Mouse (Mus musculus): Measurements from ENCODE around the gene Brpf1. TPM values are rescaled to one million over a fixed set of nuclear protein-coding genes. Genes with fewer than 3 reads are reported as not detected.
"Not testable (repeated sequence)": the region's sequence is repeated elsewhere in the genome, so short reads cannot be mapped to it uniquely, and the experiment has no call there.

Brpf1 gene
- total RNA-seq, 2 experiments from 2014 or later: 12.7 to 15.8 TPM

DNA sequence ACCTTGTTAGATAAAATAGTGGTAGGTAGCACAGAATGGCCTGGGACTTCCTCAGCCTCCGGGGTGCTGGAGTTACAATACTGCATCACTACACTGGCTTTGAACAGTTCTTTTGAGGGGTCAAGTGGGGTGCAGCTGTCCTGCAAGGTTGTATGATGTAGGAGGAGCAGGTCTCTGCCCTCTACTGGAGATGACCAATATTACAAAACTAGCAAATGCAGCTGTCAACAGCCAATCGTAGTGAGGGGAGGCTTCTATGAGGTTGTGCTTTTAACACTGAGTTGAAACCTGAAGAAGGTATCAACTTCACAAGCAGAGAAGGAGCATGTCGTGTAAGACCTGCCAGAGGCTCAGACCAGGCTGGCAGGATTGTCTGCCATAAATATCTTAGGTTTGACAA, 4.7 kb upstream of the Brpf1 start:
- intact Hi-C loops (cut with DNase I): loop anchor here (5.0 to 10.0 kb wide), 5 partner anchors 65 to 605 kb away; partner anchors contain the start of genes Mtmr14, Rad18 and Setd5
- DNase-seq (ENCODE audit: low spot score): no peak

DNA sequence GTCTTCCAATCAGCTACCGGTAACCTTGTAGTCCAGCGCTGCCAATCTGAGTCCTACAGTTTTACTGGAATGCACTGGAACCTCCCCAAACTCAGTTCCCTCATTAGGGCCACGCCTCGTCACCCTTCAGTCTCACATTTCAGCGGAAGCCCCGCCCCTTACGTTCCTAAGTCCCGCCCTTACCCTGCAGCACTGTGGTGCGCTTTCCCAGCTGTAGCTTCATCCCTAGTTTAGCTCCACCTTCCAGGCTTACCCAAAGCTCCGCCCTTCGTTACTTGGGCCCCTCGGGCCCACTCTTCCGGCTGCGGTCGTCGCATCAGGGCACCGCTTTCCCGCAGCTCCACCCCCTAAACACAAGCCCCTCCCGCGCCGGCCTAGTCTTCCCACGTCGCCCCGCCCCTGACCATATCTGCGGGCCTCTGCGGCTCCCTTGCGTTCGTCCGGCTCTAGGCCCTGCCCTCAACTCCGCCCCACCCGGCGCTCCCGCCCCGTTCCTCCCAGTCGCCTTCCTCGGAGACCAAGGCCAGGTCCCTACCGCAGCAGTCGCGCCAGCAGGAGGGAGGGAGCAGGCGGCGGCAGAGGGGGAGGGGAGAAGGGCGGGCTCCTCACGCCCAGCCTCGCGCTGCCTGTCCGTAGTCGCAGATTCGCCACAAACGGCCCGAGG, 483 bp upstream of the Brpf1 start:
- intact Hi-C loops (cut with DNase I): loop anchor here (5.0 to 10.0 kb wide), 2 partner anchors 232 to 259 kb away; partner anchors contain the start of genes Setd5 and Thumpd3
- DNase-seq (ENCODE audit: low spot score): peak; percentile 100

DNA sequence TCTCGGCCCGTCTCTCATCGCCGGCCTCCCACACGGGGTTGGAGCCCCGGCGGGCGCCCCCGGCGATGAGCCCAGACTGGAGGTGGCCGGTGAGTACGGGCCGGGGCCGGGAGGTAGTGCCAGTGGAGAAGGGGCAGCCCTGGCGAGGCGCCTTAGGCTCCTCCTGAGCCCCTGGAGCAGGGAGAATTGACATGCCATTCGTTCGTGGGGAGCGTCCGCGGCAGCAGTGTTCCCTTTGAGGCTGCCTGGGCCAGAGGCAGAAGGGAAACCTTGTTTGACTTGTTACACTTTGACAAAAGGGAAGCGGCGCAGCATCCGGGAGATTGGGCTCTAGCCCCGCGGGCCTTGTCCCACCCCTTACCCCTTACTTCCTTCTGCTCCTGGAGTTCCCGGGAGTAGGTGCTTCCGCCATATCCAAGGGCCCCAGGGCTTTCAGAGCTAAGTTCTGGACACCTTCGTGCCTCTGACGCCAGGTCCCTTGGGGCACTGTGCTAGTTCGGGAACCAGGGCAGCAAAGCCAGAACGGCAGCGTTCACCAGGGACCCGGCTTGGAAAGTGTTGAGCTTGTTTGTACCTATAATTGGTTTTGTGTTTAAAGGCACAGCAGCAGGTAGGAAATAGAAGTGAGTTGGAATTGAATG, 664 bp downstream of the Brpf1 start:
- intact Hi-C loops (cut with DNase I): loop anchor here (1.0 to 10.0 kb wide), 3 partner anchors 17 to 260 kb away; partner anchors contain the start of genes Setd5 and Thumpd3
- peak; percentile 27 for DNase-seq (ENCODE audit: low spot score)

DNA sequence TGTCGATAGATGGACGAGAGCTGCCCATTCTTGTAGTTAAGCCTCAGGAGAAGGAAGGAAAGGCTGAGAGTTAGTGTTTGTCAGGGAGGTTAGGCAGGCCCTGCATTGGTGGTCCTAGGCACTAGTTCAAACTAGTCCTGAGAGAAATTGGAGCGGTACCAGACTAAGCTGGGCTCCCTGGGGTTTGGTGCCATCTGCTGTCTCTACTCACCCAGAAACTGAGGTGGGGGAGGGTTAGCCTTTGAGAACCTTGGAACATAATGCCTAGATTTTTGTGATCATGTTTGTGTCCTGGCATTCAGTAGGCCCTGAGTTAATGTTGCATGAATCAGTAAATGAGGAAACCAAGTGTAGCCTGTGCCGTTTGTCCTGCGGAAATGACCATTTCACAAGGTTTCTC, 1.2 kb downstream of the Brpf1 start:
- no peak for DNase-seq (ENCODE audit: low spot score)
- intact Hi-C loops (cut with DNase I): loop anchor here (5.0 to 10.0 kb wide), 2 partner anchors 233 to 261 kb away; partner anchors contain the start of genes Setd5 and Thumpd3

DNA sequence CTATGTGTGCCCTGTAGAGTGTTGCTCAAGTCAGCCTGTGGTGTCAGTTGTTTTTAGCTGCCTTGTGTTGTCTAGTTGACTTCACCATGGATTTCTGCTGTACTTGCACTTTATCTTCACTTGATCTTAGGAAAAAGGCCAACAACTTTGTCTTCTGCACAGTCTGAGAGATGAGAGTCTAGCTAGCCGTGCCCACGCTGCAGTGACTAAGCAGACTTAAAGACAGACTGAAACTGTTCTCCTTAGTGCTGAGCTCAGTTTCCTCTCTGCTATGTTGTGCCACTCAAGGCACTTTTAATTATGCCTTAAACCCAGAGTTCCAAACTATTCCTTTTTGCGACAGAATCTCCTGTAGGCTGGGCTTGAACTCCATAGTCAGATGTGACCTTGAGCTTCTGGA, 9.0 kb downstream of the Brpf1 start:
- no peak for DNase-seq (ENCODE audit: low spot score)
- intact Hi-C loops (cut with DNase I): no loop called here

DNA sequence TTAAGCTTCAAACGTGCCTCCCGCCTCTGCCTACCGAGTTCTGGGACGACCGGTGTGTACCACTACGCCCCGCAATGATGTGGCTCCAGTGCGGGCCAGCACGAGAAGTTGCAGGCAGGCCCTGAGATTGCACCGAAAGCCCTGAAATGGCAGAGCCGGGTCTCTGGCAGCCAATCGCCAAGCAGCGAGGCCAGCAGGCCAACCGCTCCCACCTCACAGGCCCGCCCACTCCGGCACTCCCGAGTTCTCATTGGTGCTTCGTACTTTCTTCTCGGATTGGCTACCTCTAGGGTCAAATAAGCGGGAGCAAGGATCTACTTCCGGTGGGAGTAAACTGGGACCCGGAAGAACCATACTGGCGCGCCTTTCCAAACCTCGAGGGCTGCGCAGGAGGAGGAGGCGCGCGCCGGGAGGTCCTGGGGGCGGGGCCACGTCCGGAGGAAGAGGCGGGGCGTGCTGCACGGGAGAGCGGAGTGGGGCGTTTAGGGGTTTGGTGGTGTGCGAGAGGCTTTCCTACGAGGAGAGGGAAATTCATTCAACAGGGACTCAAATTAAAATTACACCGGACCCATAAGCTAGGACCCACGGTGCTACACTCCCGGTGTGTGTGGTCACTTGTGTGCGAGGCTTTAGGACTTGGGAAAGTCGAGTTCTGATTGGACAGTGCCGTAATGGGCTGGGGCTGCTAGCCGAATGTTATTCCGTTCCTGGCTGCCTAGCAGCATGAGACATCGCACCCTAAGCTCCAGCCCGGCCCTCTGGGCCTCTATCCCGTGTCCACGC, 19.8 kb downstream of the Brpf1 start, which contains the start of gene Ogg1:
TSS of gene Ogg1 (plus strand) at position 440 of the 783 bp plus-strand sequence.
- intact Hi-C loops (cut with DNase I): no loop called here
- DNase-seq (ENCODE audit: low spot score): peak; percentile 99

DNA sequence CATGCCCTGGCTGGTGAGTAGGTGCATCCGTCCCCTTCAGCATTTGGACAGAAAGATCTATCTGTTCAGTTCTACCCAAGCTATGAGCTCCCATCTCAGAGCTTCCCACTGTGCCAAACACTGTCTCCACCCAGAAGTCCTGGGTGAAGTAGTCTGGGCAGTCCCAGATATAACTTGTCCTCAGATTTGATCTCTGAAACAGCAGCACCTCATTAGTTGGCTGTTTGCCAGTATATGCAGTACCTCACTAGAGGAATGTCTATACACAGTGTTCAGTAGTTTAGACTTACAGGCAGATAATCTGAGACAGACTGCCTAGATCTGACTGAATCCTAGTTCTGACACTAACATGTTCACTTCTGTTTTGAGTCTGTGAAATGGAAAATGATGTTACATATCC, 22.5 kb downstream of the Brpf1 start:
- no peak for DNase-seq (ENCODE audit: low spot score)
- intact Hi-C loops (cut with DNase I): no loop called here

DNA sequence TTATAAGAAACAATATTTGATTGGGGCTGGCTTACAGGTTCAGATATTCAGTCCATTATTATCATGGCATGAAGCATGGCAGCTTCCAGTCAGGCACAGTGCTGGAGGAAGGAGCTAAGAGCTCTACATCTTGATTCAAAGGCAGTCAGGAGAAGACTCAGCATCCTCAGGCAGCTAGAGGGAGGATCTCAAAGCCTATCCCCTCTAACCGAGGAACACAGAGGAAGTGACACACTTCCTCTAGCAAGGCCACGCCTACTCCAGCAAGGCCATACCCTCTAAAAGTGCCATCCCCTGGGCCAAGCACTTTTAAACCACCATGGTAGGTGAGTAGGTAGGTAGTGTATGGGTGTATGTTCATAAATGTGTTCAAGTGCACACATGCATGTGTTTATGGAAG, 23.6 kb downstream of the Brpf1 start:
- intact Hi-C loops (cut with DNase I): loop anchor here (2.0 to 5.0 kb wide), 2 partner anchors 44 to 142 kb away; partner anchors contain the start of gene Il17rc
- no peak for DNase-seq (ENCODE audit: low spot score)

DNA sequence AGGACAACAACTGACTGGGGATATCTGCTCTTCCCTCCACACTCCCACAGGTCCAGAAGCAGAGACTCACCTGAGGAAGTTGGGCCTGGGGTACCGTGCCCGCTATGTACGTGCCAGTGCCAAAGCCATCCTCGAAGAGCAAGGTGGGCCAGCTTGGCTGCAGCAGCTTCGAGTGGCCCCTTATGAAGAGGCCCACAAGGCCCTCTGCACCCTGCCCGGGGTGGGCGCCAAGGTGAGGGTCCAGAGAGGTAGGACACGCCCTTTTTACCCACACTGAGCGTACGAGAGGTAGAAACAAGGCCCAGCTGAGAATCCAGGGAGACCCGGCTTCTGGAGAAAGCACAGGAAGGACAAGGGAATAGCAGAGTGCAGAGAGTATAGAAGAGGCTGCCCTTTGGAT, 24.8 kb downstream of the Brpf1 start:
- intact Hi-C loops (cut with DNase I): loop anchor here (2.0 to 5.0 kb wide), 2 partner anchors 43 to 141 kb away; partner anchors contain the start of gene Il17rc
- no peak for DNase-seq (ENCODE audit: low spot score)

DNA sequence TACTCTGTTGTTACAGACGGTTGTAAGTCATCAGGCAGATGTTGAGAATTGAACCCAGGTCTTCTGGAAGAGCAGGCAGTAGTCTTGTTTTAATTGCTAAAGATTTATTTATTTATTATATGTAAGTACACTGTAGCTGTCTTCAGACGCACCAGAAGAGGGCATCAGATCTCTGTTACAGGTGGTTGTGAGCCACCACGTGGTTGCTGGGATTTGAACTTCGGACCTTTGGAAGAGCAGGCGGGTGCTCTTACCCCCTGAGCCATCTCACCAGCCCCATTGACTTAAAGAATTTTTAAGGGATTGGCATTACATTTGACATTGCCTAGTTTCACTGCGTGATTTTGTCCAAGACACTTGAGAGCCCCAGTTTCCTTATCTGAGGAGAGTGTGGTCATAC, 25.8 kb downstream of the Brpf1 start:
- intact Hi-C loops (cut with DNase I): loop anchor here (5.0 kb wide), 1 partner anchor 140 kb away; the partner anchor contains the start of gene Il17rc
- not testable (repeated sequence) for DNase-seq (ENCODE audit: low spot score)

DNA sequence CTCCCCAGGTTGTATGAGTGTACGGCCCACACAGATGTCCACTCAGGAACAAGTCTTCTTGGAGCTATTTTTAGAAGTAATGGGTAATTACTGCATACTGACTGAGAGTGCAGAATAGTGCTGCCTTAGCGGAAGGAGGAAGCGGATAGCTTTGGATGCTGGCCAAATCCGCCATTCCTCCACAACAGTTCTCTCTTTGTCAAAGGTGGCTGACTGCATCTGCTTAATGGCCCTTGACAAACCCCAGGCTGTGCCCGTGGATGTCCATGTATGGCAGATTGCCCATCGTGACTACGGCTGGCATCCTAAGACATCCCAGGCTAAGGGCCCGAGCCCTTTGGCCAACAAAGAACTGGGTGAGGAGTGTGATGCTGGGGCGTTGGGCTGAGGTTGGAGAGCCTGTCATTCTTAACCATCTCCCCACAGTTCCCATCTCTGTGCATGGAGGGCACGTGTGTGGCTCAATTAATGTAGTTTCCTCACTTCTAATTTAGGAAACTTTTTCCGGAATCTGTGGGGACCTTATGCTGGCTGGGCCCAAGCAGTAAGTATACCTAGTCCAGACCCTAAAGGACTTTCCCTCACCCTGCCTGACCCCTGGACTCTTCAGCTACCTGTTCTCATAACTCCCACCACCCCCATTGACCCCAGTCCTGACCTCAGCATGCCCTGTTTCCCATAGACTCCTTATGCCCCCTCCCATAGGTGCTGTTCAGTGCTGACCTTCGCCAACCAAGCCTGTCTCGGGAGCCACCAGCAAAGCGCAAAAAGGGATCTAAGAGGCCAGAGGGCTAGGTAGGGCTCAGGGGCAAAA, 26.4 kb downstream of the Brpf1 start:
- intact Hi-C loops (cut with DNase I): loop anchor here (5.0 kb wide), 1 partner anchor 139 kb away; the partner anchor contains the start of gene Il17rc
- DNase-seq (ENCODE audit: low spot score): no peak

DNA sequence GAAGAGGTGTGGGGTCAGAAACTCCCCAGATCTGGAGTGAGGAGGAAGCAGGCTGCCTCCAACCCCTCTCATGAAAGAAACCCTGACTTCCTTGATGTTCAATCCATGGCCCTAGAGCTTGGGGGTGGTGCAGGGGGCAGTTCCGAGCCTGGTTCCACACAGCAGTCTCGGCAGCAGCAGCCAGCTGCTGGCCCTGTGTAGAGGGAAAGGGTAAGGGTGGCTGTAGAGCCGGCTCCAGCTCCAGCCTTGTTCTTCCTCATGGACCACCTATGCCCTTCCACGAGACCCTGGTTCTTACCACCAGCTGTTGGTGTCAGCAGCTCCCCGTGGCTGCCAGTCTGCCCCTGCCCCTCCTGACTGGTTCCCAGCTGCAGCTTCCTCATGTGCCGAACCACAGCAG, 27.3 kb downstream of the Brpf1 start:
- intact Hi-C loops (cut with DNase I): loop anchor here (5.0 kb wide), 1 partner anchor 138 kb away; the partner anchor contains the start of gene Il17rc
- no peak for DNase-seq (ENCODE audit: low spot score)

DNA sequence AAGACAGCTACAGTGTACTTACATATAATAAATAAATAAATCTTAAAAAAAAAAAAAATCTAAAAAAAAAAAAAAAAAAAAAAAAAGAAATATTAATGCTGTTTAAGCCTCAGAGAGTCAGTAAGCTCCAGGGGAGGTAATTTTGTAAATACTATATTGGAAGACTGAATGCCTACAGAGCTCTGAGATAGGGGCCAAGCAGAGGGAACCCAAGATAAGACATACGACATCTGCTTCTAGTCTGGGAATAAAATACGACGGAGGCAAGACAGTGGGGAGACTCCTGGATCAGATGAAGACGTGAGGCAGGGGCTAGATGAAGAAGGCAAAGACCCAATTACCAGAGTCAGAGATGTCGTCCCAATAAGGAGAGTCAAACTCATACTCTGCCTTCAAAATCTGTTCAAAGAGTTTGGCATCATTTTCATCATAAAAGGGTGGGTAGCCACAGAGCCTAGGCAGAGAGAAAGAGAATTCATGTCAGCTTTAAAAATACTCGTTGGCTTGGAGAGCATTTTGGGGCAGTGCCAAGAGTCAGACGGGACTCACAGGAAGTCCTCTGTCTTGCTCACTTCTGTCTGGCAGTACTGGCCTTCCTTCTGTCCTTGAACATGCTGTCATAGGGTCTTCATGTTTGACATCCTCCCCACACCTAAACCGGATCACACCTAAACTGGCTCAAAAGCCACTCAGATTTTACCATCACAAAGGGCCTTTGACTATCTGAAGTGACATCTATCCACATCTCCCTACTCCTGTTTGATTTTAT, 30.1 kb downstream of the Brpf1 start:
- no peak for DNase-seq (ENCODE audit: low spot score)
- intact Hi-C loops (cut with DNase I): no loop called here

DNA sequence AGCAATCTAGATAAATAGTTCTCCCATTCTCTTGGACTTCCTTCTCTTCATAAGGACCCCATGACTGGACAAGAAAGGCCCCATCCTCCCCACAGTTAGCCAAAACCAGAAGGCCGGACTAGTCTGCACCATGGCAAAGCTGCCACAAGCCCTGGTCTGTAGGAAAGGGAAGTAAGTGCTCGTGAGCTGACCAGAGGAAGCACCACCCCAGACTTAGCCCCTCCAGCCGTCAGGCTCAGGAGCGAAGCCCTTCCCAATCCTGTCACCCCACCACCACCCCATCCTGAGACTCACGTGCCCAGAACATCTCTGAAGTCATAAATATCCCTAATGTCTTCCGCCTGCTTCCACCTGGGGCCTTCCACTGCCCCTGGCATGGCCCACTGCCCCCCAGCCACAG, 34.6 kb downstream of the Brpf1 start:
- intact Hi-C loops (cut with DNase I): loop anchor here (5.0 kb wide), 1 partner anchor 36 kb away; the partner anchor contains the start of genes Arpc4 and Tada3
- no peak for DNase-seq (ENCODE audit: low spot score)

DNA sequence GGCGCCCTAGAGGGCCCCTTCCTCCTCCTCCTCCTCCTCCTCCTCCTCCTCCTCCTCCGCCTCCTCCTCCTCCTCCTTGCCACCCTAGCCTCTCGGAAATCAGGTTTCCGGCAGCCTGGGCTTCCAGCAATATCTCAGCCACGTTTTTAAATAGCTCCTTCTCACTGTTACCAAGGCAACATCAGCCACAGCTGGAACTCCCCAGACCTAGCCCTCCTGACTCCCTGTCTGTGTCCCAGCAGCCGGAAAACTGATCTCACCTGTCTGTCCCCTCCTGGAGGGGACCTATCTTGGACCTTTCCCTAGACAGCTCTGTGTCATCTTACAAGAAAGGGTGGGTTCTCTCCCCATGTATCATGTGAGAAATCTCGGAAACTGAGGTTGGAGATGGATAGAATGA, 35.4 kb downstream of the Brpf1 start:
- DNase-seq (ENCODE audit: low spot score): no peak
- intact Hi-C loops (cut with DNase I): loop anchor here (5.0 kb wide), 1 partner anchor 35 kb away; the partner anchor contains the start of genes Arpc4 and Tada3

DNA sequence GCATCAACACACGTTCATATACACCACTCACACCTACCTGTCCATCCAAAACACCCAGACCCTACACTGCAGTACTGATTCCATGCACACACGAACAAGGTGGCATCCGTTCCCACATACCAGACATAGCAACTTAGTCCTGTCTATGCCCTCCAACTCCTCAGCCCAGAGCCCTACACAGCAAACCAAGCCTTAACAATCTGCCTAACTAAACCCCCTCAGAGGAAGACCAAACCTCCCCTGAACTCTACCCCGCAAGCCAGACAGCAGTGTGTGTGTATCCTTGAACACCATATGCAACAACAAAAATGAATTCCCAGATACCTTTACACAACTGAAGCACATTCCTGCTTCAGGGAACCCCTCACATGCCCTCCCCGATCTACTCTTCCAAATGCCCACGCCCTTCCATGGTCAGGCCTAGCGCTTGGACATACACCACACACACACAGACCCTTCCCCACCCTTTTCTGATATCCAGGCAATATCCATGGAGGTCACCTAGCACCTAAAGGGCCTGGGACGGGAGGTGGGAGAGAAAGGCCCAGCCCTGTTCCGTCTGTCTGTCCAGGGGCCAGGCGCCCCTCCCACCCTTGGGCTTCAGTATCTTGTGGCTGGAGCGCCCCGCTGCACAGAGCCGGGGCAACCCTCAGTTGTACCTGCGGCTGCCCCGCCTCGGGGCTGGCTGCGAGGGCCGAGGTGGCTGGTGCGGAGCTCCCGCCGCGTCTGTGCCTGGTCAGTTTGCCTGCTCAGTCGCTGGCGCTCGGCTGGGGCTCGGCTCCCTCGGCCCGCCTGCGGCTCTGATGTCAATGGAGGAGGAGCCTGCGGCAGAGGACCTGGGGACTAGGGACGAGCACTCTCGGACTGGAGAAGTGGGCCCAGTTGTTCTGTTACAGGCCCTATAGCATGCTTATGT, 36.5 kb downstream of the Brpf1 start, which contains the start of gene Camk1:
TSS of gene Camk1 (minus strand) at position 808 of the 916 bp plus-strand sequence.
- intact Hi-C loops (cut with DNase I): loop anchor here (5.0 kb wide), 1 partner anchor 34 kb away; the partner anchor contains the start of genes Arpc4 and Tada3
- peak; percentile 80 for DNase-seq (ENCODE audit: low spot score)

DNA sequence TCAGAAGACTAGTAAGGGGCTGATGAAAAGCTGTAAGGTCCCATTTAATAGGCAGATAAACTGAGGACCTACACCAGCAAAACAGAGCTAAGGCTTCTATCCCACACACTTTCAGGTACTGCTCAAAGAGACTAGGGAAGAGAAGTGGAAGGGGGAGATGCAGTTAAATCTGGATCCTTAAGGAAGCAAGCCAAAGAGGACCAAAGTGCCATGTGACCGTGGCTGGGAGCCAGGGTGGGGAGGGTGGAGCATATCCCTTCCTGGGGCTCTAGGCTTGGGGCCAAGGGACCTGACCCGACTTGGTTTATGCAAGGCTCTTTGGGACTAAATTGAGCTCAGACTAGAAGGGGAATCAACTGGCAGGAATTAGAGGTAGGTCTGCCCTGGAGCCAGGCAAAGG, 37.4 kb downstream of the Brpf1 start:
- intact Hi-C loops (cut with DNase I): loop anchor here (5.0 kb wide), 1 partner anchor 33 kb away; the partner anchor contains the start of genes Arpc4 and Tada3
- DNase-seq (ENCODE audit: low spot score): peak; percentile 76
